Mouse (Mus musculus): ENCODE results near the gene Crebbp.

DNA sequence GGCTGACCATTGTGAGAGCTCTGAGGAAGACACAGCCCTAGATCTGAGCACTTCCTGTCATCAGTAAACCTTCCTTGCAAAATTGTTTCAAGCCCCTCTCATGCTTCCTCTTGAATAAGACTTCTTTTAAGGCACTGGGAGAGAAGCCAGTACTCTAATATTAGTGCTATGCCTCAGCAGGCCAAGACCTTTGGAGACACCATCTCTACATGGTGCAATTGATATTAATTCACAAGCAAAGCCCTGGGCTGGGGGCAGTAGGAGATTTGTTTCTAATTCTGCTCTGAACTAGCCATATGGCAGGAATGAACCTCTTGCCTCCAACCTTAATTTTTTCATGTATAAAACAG, 52.9 kb downstream of the Crebbp start:
- TF ChIP-seq EP300 (IDR thresholded peaks at IDR 0.05; ENCODE audit: insufficient read depth, low read depth, low read length) (no peak), POLR2A (IDR thresholded peaks at IDR 0.05; ENCODE audit: insufficient read depth, low read depth, low read length) (no peak), CTCF (IDR thresholded peaks at IDR 0.05) (no peak)
